Mouse (Mus musculus): ENCODE data around the gene AB124611. TPM values are rescaled to one million over a fixed set of nuclear protein-coding genes. Genes with fewer than 3 reads are reported as not detected.
"Not testable (repeated sequence)": the region's sequence is repeated elsewhere in the genome, so short reads cannot be mapped to it uniquely, and the experiment has no call there.

The AB124611 gene
- polyA plus RNA-seq, 1 experiment from 2014 or later, result 1.7 TPM

DNA sequence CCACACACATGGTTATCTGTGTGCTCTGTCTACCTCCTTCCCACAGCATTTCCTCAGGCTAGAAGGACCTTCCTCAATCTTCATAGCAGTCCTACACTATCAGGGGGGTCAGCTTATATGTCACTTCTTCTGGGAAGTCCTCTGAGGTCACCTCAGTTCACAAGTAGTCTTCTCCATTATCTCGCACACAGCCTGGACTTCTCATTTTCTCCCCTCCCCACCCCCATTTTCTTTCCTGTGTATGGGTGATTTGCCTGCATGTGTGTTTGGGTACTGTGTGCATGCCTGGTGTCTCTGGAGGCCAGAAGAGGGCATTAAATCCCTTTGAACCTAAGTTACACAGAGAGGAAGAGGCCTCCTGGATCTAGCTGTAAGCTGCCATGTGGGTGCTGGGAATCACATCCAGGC is 1.9 kb downstream of the AB124611 start:
- no peak overlapping the region for H3K4me2 ChIP-seq
- no peak for ATAC-seq (replicated peaks; ENCODE audit: insufficient number of reproducible peaks, low FRiP score, low TSS enrichment)
- 40% methylated on average over 1 of the region's 1 CpGs for WGBS (ENCODE audit: insufficient replicate concordance)
- H3K27me3 ChIP-seq (ENCODE audit: control insufficient read depth, insufficient read depth, low read length), result no peaks in the 10 kb centered on the region
- no peak overlapping the region for H3K9ac ChIP-seq (ENCODE audit: low read depth, low read length)
- no peak overlapping the region for H3K27ac ChIP-seq (ENCODE audit: low read depth, low read length)
- H3K4me1 ChIP-seq (ENCODE audit: control insufficient read depth, insufficient read depth, low read length), result no peaks in the 10 kb centered on the region
- H3K36me3 ChIP-seq (ENCODE audit: control insufficient read depth, insufficient read depth, low read length), result no peaks in the 10 kb centered on the region
- no peaks in the 10 kb centered on the region for H3K9me3 ChIP-seq (replicated peaks; ENCODE audit: control insufficient read depth, low read length)
- H3K4me3 ChIP-seq (ENCODE audit: low read depth, low read length), result no peak overlapping the region

DNA sequence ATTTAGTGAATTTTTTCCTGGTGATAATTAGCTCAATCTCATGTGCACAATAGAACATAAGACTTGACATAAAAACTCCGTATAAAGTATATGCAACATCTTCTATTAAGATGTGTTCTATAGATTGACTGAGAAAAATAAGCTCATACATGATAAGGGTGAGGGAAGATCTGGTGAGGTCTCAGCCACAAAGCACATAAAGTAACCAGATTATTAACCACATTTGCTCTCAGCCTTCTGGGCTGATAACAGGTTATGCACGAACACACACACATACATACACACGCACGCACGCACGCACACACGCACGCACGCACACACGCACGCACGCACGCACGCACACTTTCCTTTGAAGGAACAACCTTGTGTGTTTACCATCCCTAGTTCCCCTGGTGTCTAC is 10.5 kb downstream of the AB124611 start:
- no peak overlapping the region for H3K4me2 ChIP-seq
- no peak for ATAC-seq (replicated peaks; ENCODE audit: insufficient number of reproducible peaks, low FRiP score, low TSS enrichment)
- H3K4me1 ChIP-seq (ENCODE audit: control insufficient read depth, insufficient read depth, low read length), result no peaks in the 10 kb centered on the region; the same call in 1 of the 2 replicates
- H3K36me3 ChIP-seq (ENCODE audit: control insufficient read depth, insufficient read depth, low read length), result no peaks in the 10 kb centered on the region
- WGBS (ENCODE audit: insufficient replicate concordance), result 94% methylated on average over 14 of the region's 14 CpGs
- no peak overlapping the region for H3K9ac ChIP-seq (ENCODE audit: low read depth, low read length)
- no peaks in the 10 kb centered on the region for H3K27me3 ChIP-seq (ENCODE audit: control insufficient read depth, insufficient read depth, low read length)
- H3K27ac ChIP-seq (ENCODE audit: low read depth, low read length), result no peak overlapping the region
- H3K9me3 ChIP-seq (replicated peaks; ENCODE audit: control insufficient read depth, low read length), result no peaks in the 10 kb centered on the region
- no peak overlapping the region for H3K4me3 ChIP-seq (ENCODE audit: low read depth, low read length)

DNA sequence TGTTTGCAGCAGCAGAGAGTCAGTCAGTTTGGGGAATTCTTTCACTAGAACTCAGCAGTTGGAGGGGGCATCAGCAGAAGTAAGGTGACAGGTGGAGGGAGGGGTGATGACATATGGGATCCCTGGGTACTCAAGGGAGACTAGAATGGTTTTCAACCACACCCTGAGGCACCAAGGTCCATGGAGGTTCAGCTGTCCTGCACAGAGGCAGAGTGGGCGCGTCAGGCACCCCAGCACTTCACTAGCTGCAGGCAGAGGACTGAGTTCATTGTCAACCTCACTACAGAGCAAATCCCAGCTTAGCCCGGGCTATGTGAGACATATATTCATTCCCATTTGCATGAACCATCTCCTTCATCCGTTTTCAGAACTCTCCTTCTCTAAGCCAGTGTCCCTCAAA is 11.0 kb downstream of the AB124611 start:
- Histone ChIP-seq H3K9ac (ENCODE audit: low read depth, low read length) (no peak overlapping the region), H3K27me3 (ENCODE audit: control insufficient read depth, insufficient read depth, low read length) (no peaks in the 10 kb centered on the region), H3K36me3 (ENCODE audit: control insufficient read depth, insufficient read depth, low read length) (no peaks in the 10 kb centered on the region), H3K27ac (ENCODE audit: low read depth, low read length) (no peak overlapping the region), H3K4me1 (ENCODE audit: control insufficient read depth, insufficient read depth, low read length) (no peaks in the 10 kb centered on the region; the same call in 1 of the 2 replicates), H3K9me3 (replicated peaks; ENCODE audit: control insufficient read depth, low read length) (no peaks in the 10 kb centered on the region), H3K4me2 (no peak overlapping the region), H3K4me3 (ENCODE audit: low read depth, low read length) (no peak overlapping the region)
- ATAC-seq (replicated peaks; ENCODE audit: insufficient number of reproducible peaks, low FRiP score, low TSS enrichment), result no peak
- WGBS (ENCODE audit: insufficient replicate concordance), result 71% methylated on average over 4 of the region's 4 CpGs

DNA sequence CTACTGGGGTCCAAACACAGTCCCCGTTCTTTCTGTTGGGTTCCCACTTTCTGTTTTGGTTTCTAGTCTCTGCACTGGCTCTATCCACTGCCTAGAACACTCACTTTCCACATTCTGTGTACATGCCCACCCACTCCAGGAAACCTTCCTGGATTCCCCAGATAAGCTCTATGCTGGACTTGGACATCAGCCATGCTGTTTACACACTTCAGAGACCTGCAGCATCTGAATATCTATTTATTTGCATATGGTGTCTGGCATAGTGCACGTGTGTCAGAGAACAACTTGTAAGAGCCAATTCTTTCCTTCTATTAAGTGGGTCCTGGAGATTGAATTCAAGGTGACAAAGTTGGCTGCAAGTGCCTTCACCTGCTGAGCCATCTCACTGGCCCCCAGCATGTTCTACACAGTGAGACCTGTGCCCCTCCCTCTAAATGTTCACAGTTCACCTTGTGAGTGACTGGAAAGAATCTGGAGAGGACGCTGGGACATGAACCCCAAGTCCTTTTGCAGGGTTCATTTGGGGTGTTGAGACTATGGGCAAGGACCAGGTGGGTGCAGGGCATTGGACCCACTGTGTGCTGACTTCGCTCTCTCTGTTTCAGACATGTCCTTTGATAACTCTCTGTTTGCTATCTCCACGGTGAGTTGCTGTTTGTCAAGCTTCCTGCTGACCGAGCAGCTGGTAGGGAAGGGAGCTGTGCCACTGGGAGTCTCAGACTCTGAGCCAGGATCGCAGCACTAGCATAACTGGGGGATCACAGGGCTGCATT is 14.2 kb downstream of the AB124611 start:
- Histone ChIP-seq H3K27ac (ENCODE audit: low read depth, low read length) (no peak overlapping the region), H3K4me2 (no peak overlapping the region), H3K9ac (ENCODE audit: low read depth, low read length) (no peak overlapping the region), H3K4me1 (ENCODE audit: control insufficient read depth, insufficient read depth, low read length) (no peaks in the 10 kb centered on the region; the same call in 1 of the 2 replicates), H3K27me3 (ENCODE audit: control insufficient read depth, insufficient read depth, low read length) (no peaks in the 10 kb centered on the region), H3K4me3 (ENCODE audit: low read depth, low read length) (no peak overlapping the region), H3K36me3 (ENCODE audit: control insufficient read depth, insufficient read depth, low read length) (no peaks in the 10 kb centered on the region), H3K9me3 (replicated peaks; ENCODE audit: control insufficient read depth, low read length) (no peaks in the 10 kb centered on the region)
- 60% methylated on average over 7 of the region's 7 CpGs for WGBS (ENCODE audit: insufficient replicate concordance)
- ATAC-seq (replicated peaks; ENCODE audit: insufficient number of reproducible peaks, low FRiP score, low TSS enrichment), result no peak

DNA sequence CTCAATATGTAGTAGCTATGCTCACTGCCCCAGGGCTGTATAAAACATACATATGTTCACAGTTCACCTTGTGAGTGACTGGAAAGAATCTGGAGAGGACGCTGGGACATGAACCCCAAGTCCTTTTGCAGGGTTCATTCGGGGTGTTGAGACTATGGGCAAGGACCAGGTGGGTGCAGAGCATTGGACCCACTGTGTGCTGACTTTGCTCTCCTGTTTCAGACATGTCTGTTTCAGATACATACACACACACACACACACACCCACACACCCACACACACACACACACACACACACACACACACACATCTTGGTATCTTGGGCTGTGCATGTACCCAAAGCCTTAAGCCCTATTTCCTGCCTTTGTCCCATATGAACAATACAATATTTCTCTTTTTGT is 16.0 kb downstream of the AB124611 start:
- not testable (repeated sequence) for H3K27ac ChIP-seq (ENCODE audit: low read depth, low read length); H3K36me3 ChIP-seq (ENCODE audit: control insufficient read depth, insufficient read depth, low read length); H3K27me3 ChIP-seq (ENCODE audit: control insufficient read depth, insufficient read depth, low read length); ATAC-seq (replicated peaks; ENCODE audit: insufficient number of reproducible peaks, low FRiP score, low TSS enrichment); H3K4me3 ChIP-seq (ENCODE audit: low read depth, low read length); H3K4me1 ChIP-seq (ENCODE audit: control insufficient read depth, insufficient read depth, low read length); H3K9ac ChIP-seq (ENCODE audit: low read depth, low read length); H3K9me3 ChIP-seq (replicated peaks; ENCODE audit: control insufficient read depth, low read length); H3K4me2 ChIP-seq
- WGBS (ENCODE audit: insufficient replicate concordance), result 86% methylated on average over 2 of the region's 2 CpGs

DNA sequence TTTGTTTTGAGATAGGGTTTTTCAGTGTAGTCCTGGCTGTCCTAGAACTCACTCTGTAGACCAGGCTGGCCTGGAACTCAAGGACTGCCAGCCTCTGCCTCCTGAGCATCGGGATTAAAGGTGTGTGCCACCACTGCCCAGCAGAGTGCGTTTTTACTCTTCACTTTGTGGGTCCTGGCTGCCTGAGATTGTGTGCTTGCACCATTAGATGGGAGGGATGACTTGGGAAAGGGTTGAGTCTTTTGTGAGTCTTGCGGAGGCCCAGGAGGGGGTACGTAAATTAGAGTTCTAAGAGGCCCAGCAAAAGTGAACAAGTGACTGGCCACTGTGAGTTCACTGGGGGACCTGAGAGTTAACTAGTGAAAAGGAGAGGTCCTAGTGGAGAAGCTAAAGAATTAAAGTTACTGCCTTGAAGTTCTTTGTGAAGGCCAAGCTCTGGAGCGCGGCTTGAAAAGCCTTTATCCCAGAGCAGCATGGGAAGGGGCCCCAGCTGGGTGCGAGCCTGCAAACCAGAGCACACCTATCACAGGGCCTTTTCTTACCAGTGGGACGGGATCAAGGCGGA is 19.5 kb downstream of the AB124611 start:
- Histone ChIP-seq H3K27me3 (ENCODE audit: control insufficient read depth, insufficient read depth, low read length) (no peaks in the 10 kb centered on the region), H3K4me3 (ENCODE audit: low read depth, low read length) (peak overlapping the region; percentile 81), H3K4me1 (ENCODE audit: control insufficient read depth, insufficient read depth, low read length) (peaks cover 9% of the 10 kb centered on the region), H3K27ac (ENCODE audit: low read depth, low read length) (peak overlapping the region; percentile 98), H3K4me2 (peak overlapping the region; percentile 71), H3K9ac (ENCODE audit: low read depth, low read length) (peak overlapping the region; percentile 75), H3K36me3 (ENCODE audit: control insufficient read depth, insufficient read depth, low read length) (0 out of 2 replicates have a peak, but pooled peaks cover 3% of the 10 kb centered on the region), H3K9me3 (replicated peaks; ENCODE audit: control insufficient read depth, low read length) (no peaks in the 10 kb centered on the region)
- WGBS (ENCODE audit: insufficient replicate concordance), result 10% methylated on average over 9 of the region's 9 CpGs
- ATAC-seq (replicated peaks; ENCODE audit: insufficient number of reproducible peaks, low FRiP score, low TSS enrichment), result peak; percentile 60

DNA sequence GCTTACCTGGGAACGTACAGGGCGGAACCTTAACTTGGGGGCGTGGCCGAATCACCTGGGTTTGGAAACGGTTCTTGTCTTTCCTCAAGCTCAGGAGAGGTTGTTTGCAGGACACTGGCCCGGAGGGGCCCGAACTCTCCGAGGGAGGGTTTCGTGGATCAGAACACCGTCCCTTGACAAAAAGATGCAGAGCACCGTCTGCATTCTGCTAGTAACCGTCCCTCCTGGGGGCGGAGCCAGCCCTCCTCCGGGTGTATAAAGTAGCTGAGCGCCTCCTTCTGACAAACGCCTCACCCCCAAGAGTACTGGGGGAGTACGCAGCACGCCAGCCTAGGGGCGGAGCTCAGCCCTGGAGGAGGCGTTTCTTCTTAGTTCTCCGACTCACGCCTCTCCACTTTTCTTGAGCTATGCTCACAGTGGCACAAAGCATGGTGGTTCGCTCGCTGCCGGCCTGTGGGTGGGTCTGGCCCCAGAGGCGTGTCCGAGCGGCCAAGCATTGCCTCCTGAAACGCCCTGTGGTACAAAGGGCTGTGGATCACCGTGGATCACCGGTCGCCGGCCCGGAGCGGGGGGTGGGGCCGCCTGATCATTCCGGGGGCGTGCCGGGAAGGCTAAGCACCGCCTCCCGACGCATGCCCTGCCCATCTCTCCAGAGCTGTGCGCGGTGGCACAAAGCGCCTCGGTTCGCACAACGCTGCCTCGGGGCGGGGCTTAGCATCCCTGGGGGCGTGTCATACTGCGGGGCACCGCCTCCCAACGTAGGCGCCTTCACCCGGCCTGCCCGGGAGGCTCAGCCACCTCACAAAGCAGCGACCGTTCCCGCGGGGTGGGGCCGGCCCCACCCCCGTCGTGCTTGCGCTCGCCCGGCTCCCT is 20.2 kb downstream of the AB124611 start:
- Histone ChIP-seq H3K4me2 (peak overlapping the region; percentile 71), H3K4me3 (ENCODE audit: low read depth, low read length) (peak overlapping the region; percentile 81), H3K9me3 (replicated peaks; ENCODE audit: control insufficient read depth, low read length) (no peaks in the 10 kb centered on the region), H3K9ac (ENCODE audit: low read depth, low read length) (peak overlapping the region; percentile 75), H3K4me1 (ENCODE audit: control insufficient read depth, insufficient read depth, low read length) (peaks cover 9% of the 10 kb centered on the region), H3K36me3 (ENCODE audit: control insufficient read depth, insufficient read depth, low read length) (peaks cover 7% of the 10 kb centered on the region; the same call in 1 of the 2 replicates), H3K27me3 (ENCODE audit: control insufficient read depth, insufficient read depth, low read length) (no peaks in the 10 kb centered on the region), H3K27ac (ENCODE audit: low read depth, low read length) (peak overlapping the region; percentile 98)
- under 1% methylated on average over 67 of the region's 67 CpGs for WGBS (ENCODE audit: insufficient replicate concordance)
- peak; percentile 94 for ATAC-seq (replicated peaks; ENCODE audit: insufficient number of reproducible peaks, low FRiP score, low TSS enrichment)

DNA sequence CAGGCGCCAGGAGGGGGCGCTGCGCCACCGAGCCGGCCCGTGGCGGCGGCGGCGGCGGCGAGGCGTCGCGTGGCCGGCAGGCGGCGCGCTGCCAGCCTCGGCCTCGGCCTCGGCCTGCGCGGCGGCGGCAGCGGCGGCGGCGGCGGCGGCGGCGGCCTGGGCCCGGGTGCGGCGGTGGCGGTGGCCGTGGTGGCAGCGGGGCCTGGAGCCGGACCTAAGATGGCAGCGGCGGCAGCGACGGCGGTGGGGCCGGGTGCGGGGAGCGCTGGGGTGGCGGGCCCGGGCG is 20.8 kb downstream of the AB124611 start, which contains the start of gene Carm1:
Gene Carm1, plus strand, starts transcription at position 106 of the 286 bp plus-strand sequence.
- peak within 1 kb of the TSS; percentile 71 for H3K4me2 ChIP-seq
- WGBS (ENCODE audit: insufficient replicate concordance), result 0% methylated on average over 25 of the region's 52 CpGs

More for the DNA sequence above, 20.8 kb downstream of the AB124611 start, which contains the start of gene Carm1:
- Histone ChIP-seq H3K4me3 (ENCODE audit: low read depth, low read length) (peak within 1 kb of the TSS; percentile 81), H3K9ac (ENCODE audit: low read depth, low read length) (peak within 1 kb of the TSS; percentile 97), H3K27ac (ENCODE audit: low read depth, low read length) (peak within 1 kb of the TSS; percentile 98), H3K9me3 (replicated peaks; ENCODE audit: control insufficient read depth, low read length) (no peaks in the 10 kb centered on the region), H3K4me1 (ENCODE audit: control insufficient read depth, insufficient read depth, low read length) (peaks cover 9% of the 10 kb centered on the region), H3K27me3 (ENCODE audit: control insufficient read depth, insufficient read depth, low read length) (no peaks in the 10 kb centered on the region), H3K36me3 (ENCODE audit: control insufficient read depth, insufficient read depth, low read length) (peaks cover 7% of the 10 kb centered on the region; the same call in 1 of the 2 replicates)
- no peak for ATAC-seq (replicated peaks; ENCODE audit: insufficient number of reproducible peaks, low FRiP score, low TSS enrichment)

All from heart, embryonic 11.5 days (tissue).